Mouse (Mus musculus) lung, postnatal 36 days (tissue): ENCODE measurements around the gene Lama1.
A peak's percentile ranks its signal among the peaks of the same experiment; 100 is the strongest.

Experiments
- DNase-seq: peaks from one replicate; pipeline ENCODE4 v3.0.0; 2022; ENCODE audit warnings: mixed read lengths

The Lama1 gene

GRCm38 (mm10) chr17:67696694-67697386, at the start of gene Lama1:
Gene Lama1, plus strand, starts transcription at chr17:67697259.
- peak; percentile 73 for DNase-seq

GRCm38 (mm10) chr17:67651506-67651905, 45.6 kb upstream of the Lama1 start:
- peak; percentile 87 for DNase-seq

- DNase-seq, result no peak
These were observed 32.8 kb upstream of the Lama1 start for GRCm38 (mm10) chr17:67664299-67664698.

- DNase-seq, result no peak
These were observed 30.1 kb upstream of the Lama1 start for GRCm38 (mm10) chr17:67666981-67667380.

DNA sequence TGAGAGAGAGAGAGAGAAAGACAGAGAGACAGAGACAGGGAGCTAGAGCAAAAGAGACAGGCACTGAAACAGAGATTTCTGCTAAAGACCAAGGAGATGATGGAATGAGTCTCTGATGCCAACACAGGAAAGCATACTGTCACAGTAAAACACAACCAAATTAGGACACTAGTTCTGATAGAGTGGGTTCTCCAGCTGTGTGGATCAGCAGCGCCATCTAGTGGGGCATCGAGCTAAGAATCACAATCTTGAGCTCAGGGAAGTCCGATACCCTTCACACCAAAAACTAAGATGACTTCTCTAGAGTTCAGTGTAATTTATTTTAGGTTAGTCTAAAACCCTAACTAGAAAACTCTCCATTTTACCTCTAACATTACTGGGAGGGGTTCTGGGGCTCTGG, 29.1 kb upstream of the Lama1 start:
- peak; percentile 73 for DNase-seq

DNA sequence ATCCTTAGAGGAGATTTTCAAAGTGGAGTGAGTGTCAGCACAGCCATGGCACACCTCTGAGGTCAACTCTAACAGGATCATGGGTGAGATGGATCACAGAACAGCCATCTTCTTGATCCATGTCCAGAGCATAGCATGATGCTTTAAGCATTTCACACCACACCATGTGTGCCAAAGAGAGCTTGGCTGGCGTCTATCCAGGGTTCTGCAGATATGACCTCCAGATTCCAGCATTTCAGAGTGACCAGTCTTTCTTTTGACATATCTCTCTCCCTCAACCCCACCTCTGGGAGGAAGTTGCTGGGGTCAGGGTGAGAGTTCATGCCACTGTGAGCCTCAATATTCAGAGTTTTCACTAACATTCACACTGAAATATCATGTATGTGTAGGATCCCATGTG, 18.5 kb upstream of the Lama1 start:
- DNase-seq, result no peak

DNA sequence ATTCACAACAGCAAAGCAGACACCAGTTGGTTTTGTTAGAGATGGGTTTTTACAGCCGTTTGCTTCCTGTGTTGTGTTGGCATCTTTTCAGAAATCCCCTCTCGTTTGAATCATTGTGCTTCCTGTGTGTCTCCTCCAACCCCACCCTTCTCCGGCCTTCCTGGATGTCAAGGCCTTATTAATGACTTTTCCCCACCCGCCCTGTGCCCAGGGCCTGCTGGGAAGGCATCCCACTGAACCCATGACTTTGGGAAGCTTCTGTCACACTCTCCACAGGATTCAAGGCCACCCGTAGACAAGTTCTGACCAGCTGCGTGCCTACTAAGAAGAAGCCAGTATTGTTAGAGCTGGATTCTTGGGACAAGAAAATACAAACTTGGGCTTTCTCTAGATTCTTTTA, 16.0 kb upstream of the Lama1 start:
- peak; percentile 14 for DNase-seq

- no peak for DNase-seq
These were observed 11.9 kb upstream of the Lama1 start for GRCm38 (mm10) chr17:67685022-67685743.

GRCm38 (mm10) chr17:67687505-67687904, 9.6 kb upstream of the Lama1 start:
- no peak for DNase-seq

- no peak for DNase-seq
These were observed 6.4 kb upstream of the Lama1 start for GRCm38 (mm10) chr17:67690689-67691088.

DNA sequence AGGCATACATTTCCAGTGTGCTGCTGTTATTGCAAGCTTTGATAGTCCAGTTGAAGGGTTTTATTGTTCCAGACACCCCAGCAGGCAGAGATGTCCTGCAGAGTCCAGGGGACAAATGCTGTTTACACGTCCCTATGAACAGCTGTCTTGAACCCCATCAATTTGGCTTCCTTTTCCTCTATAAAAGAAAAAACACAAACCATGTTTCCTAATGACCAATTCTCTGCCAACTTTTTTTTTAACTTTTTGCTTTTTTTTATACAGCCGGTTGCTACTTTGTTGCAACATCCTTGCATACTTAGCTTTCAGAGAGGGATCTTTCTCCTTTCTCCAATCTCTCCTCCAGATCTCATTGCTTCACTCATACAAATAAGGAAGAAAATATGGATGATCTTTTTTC, 4.4 kb upstream of the Lama1 start:
- no peak for DNase-seq

DNA sequence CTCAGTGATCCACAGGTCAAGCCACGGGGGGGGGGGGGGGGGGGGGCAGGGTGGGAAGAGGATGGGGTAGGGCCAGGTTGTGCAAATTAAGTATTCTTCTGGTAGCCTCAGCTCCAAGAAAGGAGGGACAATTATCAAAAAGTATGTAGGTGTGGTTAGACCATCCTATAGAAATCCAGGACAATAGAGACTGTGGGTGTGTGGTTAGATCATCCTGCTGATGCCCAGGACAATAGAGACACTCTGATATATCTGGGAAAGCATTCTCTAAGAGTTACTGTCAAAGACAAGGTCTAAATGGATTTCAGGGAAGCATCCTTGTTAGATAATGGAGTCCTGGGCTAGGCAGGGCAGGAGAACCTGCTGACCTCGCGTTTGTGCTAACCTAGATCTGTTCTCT, 3.2 kb upstream of the Lama1 start:
- DNase-seq, result no peak

GRCm38 (mm10) chr17:67697461-67697891, 417 bp downstream of the Lama1 start:
- no peak for DNase-seq

DNA sequence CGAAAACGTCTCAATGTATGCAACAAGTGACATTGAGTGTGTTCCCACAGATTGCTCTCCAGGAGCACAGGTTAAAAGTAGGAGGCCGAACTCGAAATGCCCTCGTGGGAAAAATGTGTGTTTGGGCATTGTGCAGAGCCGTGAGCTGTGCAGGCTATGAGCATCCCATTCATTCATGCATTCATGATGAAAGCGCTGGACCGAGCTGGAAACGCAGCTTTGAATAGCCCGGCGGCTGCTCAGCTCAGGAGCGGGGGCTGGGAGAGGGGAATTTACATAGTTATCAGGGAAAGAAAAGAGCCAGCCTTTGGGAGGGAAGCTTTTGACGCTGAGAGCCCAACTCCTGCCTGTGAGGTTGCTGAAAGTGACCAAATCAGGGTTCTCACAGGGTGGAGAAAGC, 1.2 kb downstream of the Lama1 start:
- DNase-seq, result no peak

GRCm38 (mm10) chr17:67701761-67702160, 4.7 kb downstream of the Lama1 start:
- no peak for DNase-seq

DNA sequence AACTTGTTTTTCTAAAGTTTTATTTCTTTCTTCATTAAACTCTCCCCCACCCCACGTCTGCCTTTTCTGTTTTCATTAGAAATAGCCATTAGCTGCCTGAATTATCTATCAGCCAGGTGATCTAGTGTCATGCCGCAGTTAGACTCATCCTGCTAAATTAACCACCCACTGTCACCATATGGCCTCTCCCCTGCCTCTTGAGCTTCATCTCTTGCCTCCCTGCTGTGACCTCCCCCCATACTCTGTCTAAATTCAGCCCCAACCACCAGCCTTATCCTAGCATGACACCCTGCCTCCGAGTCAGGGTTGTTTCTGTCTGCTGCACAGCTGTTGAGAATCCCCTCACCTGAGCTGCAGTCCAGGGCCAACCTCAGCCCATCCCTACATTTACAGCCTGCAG, 5.9 kb downstream of the Lama1 start:
- DNase-seq, result no peak

DNA sequence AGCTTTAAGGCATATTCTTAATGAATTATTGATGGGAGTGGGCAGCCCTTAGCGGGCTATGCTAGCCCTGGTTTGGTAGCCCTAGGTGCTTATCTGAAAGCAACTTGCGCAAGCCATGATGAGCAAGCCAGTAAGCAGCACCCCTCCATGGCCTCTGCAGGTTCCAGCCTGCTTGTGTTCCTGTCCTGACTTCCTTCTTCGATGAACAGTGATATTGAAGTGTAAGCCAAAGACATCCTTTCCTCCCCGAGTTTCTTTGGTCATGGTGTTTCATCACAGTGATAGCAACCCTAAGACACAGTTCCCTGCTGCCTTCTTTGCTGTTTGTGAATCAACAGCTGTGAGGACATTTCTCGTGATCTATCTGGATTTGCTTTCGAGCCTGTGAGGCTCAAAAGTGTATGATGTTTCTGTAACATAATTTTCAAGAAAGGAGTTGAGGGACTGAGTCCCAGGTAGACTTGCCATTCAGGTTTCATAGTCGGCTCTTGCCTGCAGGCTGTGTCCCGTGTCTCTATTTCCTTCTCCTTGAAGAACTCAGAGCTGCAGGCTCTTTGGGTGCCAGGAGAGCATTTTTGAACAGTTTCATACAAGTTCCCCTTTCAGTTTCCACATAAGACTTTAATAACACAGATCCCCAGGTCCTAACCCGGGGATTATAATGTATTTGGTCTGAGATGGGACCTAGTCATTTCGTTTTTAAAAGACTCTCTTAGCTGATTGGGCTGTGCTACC, 8.1 kb downstream of the Lama1 start:
- no peak for DNase-seq

- no peak for DNase-seq
These were observed 9.3 kb downstream of the Lama1 start for GRCm38 (mm10) chr17:67706372-67706771.

GRCm38 (mm10) chr17:67707793-67708364, 10.8 kb downstream of the Lama1 start:
- DNase-seq, result no peak

- DNase-seq, result no peak
These were observed 13.3 kb downstream of the Lama1 start for GRCm38 (mm10) chr17:67710377-67710781.

DNA sequence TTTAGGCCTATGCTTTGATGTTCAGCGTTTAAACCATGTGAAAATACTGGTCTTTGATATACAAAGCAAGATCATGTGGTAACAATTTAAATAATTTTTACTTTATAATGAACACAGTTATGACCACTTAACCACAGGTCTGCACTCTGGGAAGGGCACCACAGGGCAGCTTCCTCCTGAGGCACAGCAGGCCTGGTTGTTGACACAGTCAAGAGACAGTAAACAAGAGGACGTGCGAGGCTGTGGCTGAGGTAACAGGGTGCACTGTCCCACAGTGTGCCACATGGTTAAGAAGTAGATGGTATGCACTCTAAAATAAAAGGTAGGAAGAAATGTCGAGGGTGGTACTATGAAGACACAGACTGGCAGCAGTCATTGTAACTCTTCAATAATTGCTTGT, 14.3 kb downstream of the Lama1 start:
- no peak for DNase-seq

GRCm38 (mm10) chr17:67712929-67713328, 15.9 kb downstream of the Lama1 start:
- no peak for DNase-seq

- no peak for DNase-seq
These were observed 18.4 kb downstream of the Lama1 start for GRCm38 (mm10) chr17:67715466-67715865.
